Mouse (Mus musculus) hindbrain, embryonic 13.5 days (tissue): ENCODE measurements around the gene Gm32742. TPM values are rescaled to one million over a fixed set of nuclear protein-coding genes. Genes with fewer than 3 reads are reported as not detected.

Source experiments
- ATAC-seq: fragments of 200-750 bp; cut with Nextera tagmentation; 2 replicates; pipeline ENCODE4 v1.8.0; 2017; ENCODE audit warnings: moderate TSS enrichment; ENCODE audit not compliant: low FRiP score
- H3K27ac ChIP-seq: fragments of 300-500 bp; sonication (generic); 2 replicates; pipeline ENCODE4 v1.5.1; 2015; ENCODE audit warnings: inconsistent platforms, mild to moderate bottlenecking, moderate library complexity
- H3K27me3 ChIP-seq: fragments of 300-500 bp; sonication (generic); 2 replicates; pipeline ENCODE4 v1.6.1; 2015; ENCODE audit warnings: mild to moderate bottlenecking, inconsistent platforms
- H3K36me3 ChIP-seq: fragments of 300-500 bp; sonication (generic); 2 replicates; pipeline ENCODE4 v1.6.1; 2015; ENCODE audit warnings: mild to moderate bottlenecking, inconsistent platforms
- H3K4me1 ChIP-seq: fragments of 300-500 bp; sonication (generic); replicated peaks from 2 replicates; pipeline ENCODE4 v1.6.1; 2015; ENCODE audit warnings: inconsistent platforms
- H3K4me2 ChIP-seq: fragments of 300-500 bp; sonication (generic); 2 replicates; pipeline ENCODE4 v1.6.1; 2015; ENCODE audit warnings: inconsistent platforms, mild to moderate bottlenecking, moderate library complexity
- H3K4me3 ChIP-seq: fragments of 300-500 bp; sonication (generic); 2 replicates; pipeline ENCODE4 v1.5.1; 2015; ENCODE audit warnings: mild to moderate bottlenecking, inconsistent platforms
- H3K9ac ChIP-seq: fragments of 300-500 bp; sonication (generic); 2 replicates; pipeline ENCODE4 v1.6.1; 2015; ENCODE audit warnings: mild to moderate bottlenecking, inconsistent platforms
- H3K9me3 ChIP-seq: fragments of 300-500 bp; sonication (generic); 2 replicates; pipeline ENCODE4 v1.6.1; 2016; ENCODE audit warnings: inconsistent platforms
- WGBS: fragments of 180-500 bp; shearing (Covaris S2); methylation state at CpG from one replicate; pipeline ENCODE4 v1.1.7; 2015; 5-methylcytosine and 5-hydroxymethylcytosine counted together
- polyA plus RNA-seq: library from polyadenylated mRNA; unstranded; fragments of >200 nt; fragmentation: Nextera tagmentation; extraction: Ambion mirVana; gene quantifications from 2 replicates; pipeline ENCODE4 v1.2.1, GENCODE M21; 2015

The Gm32742 gene
- polyA plus RNA-seq, 1 experiment from 2014 or later: 0.04 TPM

DNA sequence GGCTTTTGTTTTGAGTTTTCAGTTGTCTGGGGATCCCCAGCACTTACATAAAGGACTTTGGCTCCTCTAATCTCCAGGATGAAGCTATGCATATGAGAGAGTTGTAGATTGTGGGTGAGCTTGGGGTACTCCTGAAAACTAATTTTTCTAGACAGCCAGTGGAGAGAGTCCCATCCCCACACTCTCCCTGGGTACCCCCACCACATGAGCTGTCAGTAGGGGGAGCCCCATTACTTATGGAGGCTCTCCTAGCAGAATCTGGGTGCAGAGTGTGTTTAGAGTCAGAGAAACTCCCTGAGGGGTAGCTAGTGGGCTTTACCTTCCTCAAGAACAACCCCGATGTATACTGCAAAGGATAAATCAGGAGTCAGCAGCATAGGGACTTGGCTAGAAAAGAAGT, 13.0 kb upstream of the Gm32742 start:
- H3K9ac ChIP-seq: no peak overlapping the region
- H3K4me1 ChIP-seq: no peaks in the 10 kb centered on the region
- no peak overlapping the region for H3K4me2 ChIP-seq
- no peaks in the 10 kb centered on the region for H3K9me3 ChIP-seq
- no peak overlapping the region for H3K27ac ChIP-seq
- 94% methylated on average over 1 of the region's 1 CpGs for WGBS
- no peaks in the 10 kb centered on the region for H3K27me3 ChIP-seq
- ATAC-seq: no peak
- no peaks in the 10 kb centered on the region for H3K36me3 ChIP-seq
- H3K4me3 ChIP-seq: no peak overlapping the region

- H3K4me2 ChIP-seq: no peak overlapping the region
- no peak overlapping the region for H3K27ac ChIP-seq
- H3K9me3 ChIP-seq: no peaks in the 10 kb centered on the region
- no peaks in the 10 kb centered on the region for H3K4me1 ChIP-seq
- no peak for ATAC-seq
- no peaks in the 10 kb centered on the region for H3K27me3 ChIP-seq
- H3K9ac ChIP-seq: no peak overlapping the region
- WGBS: 90% methylated on average over 1 of the region's 1 CpGs
- no peak overlapping the region for H3K4me3 ChIP-seq
- no peaks in the 10 kb centered on the region for H3K36me3 ChIP-seq
Measured at GRCm38 (mm10) chr9:51175722-51176121, 10.4 kb upstream of the Gm32742 start.

- H3K36me3 ChIP-seq: no peaks in the 10 kb centered on the region
- H3K27ac ChIP-seq: no peak overlapping the region
- H3K27me3 ChIP-seq: no peaks in the 10 kb centered on the region
- H3K4me2 ChIP-seq: no peak overlapping the region
- H3K9ac ChIP-seq: no peak overlapping the region
- no peaks in the 10 kb centered on the region for H3K9me3 ChIP-seq
- no peaks in the 10 kb centered on the region for H3K4me1 ChIP-seq
- 68% methylated on average over 8 of the region's 8 CpGs for WGBS
- H3K4me3 ChIP-seq: no peak overlapping the region
- no peak for ATAC-seq
Measured at GRCm38 (mm10) chr9:51174890-51175464, 9.7 kb upstream of the Gm32742 start.

DNA sequence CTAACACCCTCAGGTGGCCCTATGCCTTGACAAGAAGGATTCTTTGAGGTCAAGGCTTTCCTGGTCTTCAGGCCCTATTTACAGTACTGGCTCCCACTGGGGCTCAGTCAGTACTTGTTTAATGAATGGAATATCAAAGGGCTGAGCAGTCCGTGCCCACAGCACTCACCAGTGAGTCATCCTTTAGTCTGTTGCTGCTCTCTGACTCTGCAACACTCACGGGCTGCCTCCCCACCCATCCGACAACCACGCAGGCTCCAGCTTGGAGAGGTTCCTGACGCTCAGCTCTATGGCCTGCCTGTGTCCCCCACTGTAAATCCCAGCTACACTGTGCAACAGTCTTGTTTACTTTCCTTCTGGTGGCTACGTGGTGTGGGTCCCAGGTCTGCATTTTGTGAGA, 5.0 kb upstream of the Gm32742 start:
- H3K9me3 ChIP-seq: no peaks in the 10 kb centered on the region
- H3K27ac ChIP-seq: no peak overlapping the region
- H3K4me1 ChIP-seq: no peaks in the 10 kb centered on the region
- H3K4me2 ChIP-seq: no peak overlapping the region
- WGBS: 70% methylated on average over 6 of the region's 6 CpGs
- ATAC-seq: no peak
- H3K4me3 ChIP-seq: no peak overlapping the region
- H3K27me3 ChIP-seq: no peaks in the 10 kb centered on the region
- no peak overlapping the region for H3K9ac ChIP-seq
- no peaks in the 10 kb centered on the region for H3K36me3 ChIP-seq

DNA sequence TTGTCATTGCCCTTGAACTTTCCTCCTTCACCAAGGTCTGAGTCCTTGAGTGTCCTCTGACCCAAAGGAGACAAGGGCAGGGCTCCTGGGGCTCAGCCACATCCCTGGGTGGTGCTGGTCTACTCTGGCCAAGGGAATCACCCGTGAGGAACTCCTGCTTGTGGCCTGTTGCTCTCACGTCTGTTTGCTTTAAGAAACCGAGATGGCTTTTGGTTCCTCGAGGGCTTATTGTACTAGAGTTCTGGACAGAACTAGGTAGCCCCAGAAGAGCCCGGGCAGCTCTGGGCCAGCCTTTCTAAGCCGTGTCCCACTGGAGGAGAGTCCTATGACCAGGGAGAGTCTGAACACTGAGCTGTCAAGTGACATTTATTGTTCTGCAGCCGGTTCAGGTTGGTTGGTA, 3.8 kb upstream of the Gm32742 start:
- Histone ChIP-seq H3K27ac (no peak overlapping the region), H3K9me3 (no peaks in the 10 kb centered on the region), H3K4me1 (no peaks in the 10 kb centered on the region), H3K4me3 (no peak overlapping the region), H3K36me3 (no peaks in the 10 kb centered on the region), H3K27me3 (no peaks in the 10 kb centered on the region), H3K4me2 (no peak overlapping the region), H3K9ac (no peak overlapping the region)
- no peak for ATAC-seq
- WGBS: 92% methylated on average over 7 of the region's 7 CpGs

- Histone ChIP-seq H3K9ac (no peak overlapping the region), H3K27me3 (no peaks in the 10 kb centered on the region), H3K4me1 (no peaks in the 10 kb centered on the region), H3K4me2 (no peak overlapping the region), H3K4me3 (no peak overlapping the region), H3K9me3 (no peaks in the 10 kb centered on the region), H3K27ac (no peak overlapping the region), H3K36me3 (no peaks in the 10 kb centered on the region)
- WGBS: 72% methylated on average over 5 of the region's 5 CpGs
- ATAC-seq: no peak
Measured at GRCm38 (mm10) chr9:51168698-51169097, 3.4 kb upstream of the Gm32742 start.

DNA sequence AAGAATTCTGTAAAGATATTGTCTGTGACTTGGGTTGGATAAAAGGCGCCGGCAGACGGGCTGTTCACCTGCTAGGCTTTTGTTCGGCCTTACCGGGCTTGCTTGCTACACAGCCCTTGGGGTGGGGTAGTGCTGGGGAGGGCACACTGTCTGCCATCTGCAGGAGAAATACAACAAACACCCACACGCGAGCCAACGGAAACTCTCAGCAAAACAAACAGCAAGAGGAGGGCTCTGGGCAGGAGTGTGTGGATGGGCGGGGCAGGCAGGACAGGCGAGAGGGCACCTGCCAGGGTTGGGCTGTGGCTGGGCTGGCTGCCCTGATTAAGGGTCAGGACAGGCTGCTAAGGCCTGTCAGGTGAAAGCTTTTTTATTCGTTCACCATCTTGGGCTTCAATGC, 2.6 kb upstream of the Gm32742 start:
- no peak overlapping the region for H3K27ac ChIP-seq
- WGBS: 66% methylated on average over 11 of the region's 11 CpGs
- no peak overlapping the region for H3K4me2 ChIP-seq
- no peaks in the 10 kb centered on the region for H3K9me3 ChIP-seq
- H3K36me3 ChIP-seq: no peaks in the 10 kb centered on the region
- H3K4me1 ChIP-seq: no peaks in the 10 kb centered on the region
- ATAC-seq: no peak
- H3K9ac ChIP-seq: no peak overlapping the region
- no peaks in the 10 kb centered on the region for H3K27me3 ChIP-seq
- no peak overlapping the region for H3K4me3 ChIP-seq

DNA sequence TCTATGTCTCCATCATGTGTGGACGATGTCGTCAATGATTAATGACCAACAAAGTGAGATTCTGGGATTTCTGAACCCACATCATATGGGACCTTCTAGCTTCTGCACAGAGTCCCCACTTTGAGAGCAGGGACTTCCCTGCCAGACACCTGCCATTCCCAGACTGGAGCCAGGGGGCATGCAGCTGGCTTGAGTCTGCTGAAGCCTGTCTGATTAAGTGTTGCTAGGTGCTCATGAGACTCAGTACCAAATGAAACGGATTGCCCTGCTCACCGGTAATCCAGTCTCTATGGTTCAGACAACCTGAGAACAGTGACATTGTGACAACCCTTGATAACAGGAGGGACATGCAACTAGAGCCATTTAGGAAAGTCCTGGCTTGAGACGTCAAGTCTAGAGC, 1.3 kb downstream of the Gm32742 start:
- Histone ChIP-seq H3K9me3 (no peaks in the 10 kb centered on the region), H3K4me3 (no peak overlapping the region), H3K4me2 (no peak overlapping the region), H3K27ac (no peak overlapping the region), H3K4me1 (no peaks in the 10 kb centered on the region), H3K27me3 (peaks cover 17% of the 10 kb centered on the region), H3K9ac (no peak overlapping the region), H3K36me3 (no peaks in the 10 kb centered on the region)
- 83% methylated on average over 5 of the region's 5 CpGs for WGBS
- ATAC-seq: no peak

DNA sequence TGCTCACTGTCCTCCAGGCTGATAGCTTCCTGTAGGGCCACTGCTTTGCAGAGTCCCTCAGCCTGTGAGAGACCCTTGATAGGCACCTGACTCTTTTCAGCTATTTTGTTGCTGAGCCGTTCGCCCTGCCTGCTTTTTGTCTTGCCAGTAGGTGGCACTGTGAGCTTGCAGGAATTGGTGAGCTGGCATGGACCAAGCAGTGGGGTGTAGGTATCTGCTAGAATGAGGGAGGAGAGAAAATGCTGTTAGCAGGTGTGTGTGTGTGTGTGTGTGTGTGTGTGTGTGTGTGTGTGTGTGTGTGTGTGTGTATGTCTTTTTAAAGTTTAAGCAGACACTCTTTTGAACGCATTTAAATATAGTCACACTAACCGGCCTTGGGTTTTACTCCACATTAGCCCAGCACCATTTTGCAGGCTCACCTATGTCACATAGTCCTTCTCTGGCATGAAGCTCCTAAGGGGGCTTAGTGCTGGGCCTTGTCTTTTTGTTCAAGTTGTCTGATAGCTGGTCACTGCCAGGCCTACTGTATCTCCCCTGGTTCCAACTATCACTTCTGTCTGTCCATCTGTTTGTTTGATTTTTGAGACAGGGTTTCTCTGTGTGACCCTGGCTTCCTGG, 3.4 kb downstream of the Gm32742 start:
- ATAC-seq: peak; percentile 73
- H3K9ac ChIP-seq: no peak overlapping the region
- no peaks in the 10 kb centered on the region for H3K9me3 ChIP-seq
- peaks cover 17% of the 10 kb centered on the region for H3K27me3 ChIP-seq
- WGBS: 31% methylated on average over 4 of the region's 4 CpGs
- H3K27ac ChIP-seq: no peak overlapping the region
- no peaks in the 10 kb centered on the region for H3K36me3 ChIP-seq
- no peak overlapping the region for H3K4me3 ChIP-seq
- H3K4me2 ChIP-seq: no peak overlapping the region
- H3K4me1 ChIP-seq: no peaks in the 10 kb centered on the region

- H3K27me3 ChIP-seq: peaks cover 7% of the 10 kb centered on the region; the same call in 1 of the 2 replicates
- no peak overlapping the region for H3K9ac ChIP-seq
- H3K4me3 ChIP-seq: no peak overlapping the region
- no peak overlapping the region for H3K27ac ChIP-seq
- no peaks in the 10 kb centered on the region for H3K9me3 ChIP-seq
- no peaks in the 10 kb centered on the region for H3K4me1 ChIP-seq
- ATAC-seq: 0 out of 2 replicates have a peak, but pooled peaks have one; percentile 36
- H3K36me3 ChIP-seq: no peaks in the 10 kb centered on the region
- WGBS: 18% methylated on average over 13 of the region's 13 CpGs
- no peak overlapping the region for H3K4me2 ChIP-seq
Measured at GRCm38 (mm10) chr9:51152079-51152752, 13.1 kb downstream of the Gm32742 start.

- no peaks in the 10 kb centered on the region for H3K36me3 ChIP-seq
- H3K4me3 ChIP-seq: no peak overlapping the region
- whole genome bisulfite sequencing: 83% methylated on average over 5 of the region's 5 CpGs
- no peaks in the 10 kb centered on the region for H3K9me3 ChIP-seq
- H3K4me1 ChIP-seq: peaks cover 4% of the 10 kb centered on the region
- no peak for ATAC-seq
- no peak overlapping the region for H3K27ac ChIP-seq
- peaks cover 7% of the 10 kb centered on the region; the same call in 1 of the 2 replicates for H3K27me3 ChIP-seq
- no peak overlapping the region for H3K9ac ChIP-seq
- no peak overlapping the region for H3K4me2 ChIP-seq
Measured at GRCm38 (mm10) chr9:51147294-51147693, 18.0 kb downstream of the Gm32742 start.

DNA sequence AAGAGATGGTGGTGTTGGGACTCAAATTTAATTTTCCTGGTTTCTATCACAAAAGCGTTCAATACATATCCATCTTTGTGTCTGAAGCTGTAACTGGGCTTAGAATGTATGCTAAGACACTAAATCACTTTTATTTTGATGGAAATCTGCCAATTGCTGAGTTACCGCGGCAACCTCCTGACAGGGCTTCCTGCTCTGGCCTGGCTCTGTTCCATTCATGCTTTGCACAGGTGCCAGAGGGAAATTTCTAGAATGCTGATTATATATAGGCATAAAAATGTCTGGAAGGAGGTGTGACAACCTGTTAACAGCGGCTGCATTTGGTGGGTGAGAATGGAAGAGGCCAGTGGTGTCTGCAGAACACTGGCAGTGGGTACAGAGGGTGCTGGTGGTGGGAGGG, 18.8 kb downstream of the Gm32742 start:
- Histone ChIP-seq H3K9ac (no peak overlapping the region), H3K4me3 (no peak overlapping the region), H3K4me1 (peaks cover 4% of the 10 kb centered on the region), H3K4me2 (no peak overlapping the region), H3K9me3 (no peaks in the 10 kb centered on the region), H3K27me3 (peaks cover 2% of the 10 kb centered on the region; the same call in 1 of the 2 replicates), H3K27ac (no peak overlapping the region), H3K36me3 (no peaks in the 10 kb centered on the region)
- ATAC-seq: no peak
- 84% methylated on average over 4 of the region's 4 CpGs for WGBS

GRCm38 (mm10) chr9:51144218-51144617, 21.1 kb downstream of the Gm32742 start:
- no peaks in the 10 kb centered on the region for H3K9me3 ChIP-seq
- H3K36me3 ChIP-seq: no peaks in the 10 kb centered on the region
- H3K4me1 ChIP-seq: peaks cover 4% of the 10 kb centered on the region
- no peak overlapping the region for H3K4me3 ChIP-seq
- H3K27ac ChIP-seq: no peak overlapping the region
- ATAC-seq: no peak
- no peak overlapping the region for H3K4me2 ChIP-seq
- H3K9ac ChIP-seq: no peak overlapping the region
- H3K27me3 ChIP-seq: no peaks in the 10 kb centered on the region
- WGBS: 76% methylated on average over 6 of the region's 6 CpGs
